Comparison of ENCODE assay signal across 13 mouse cellular contexts in the genomic region with DNA sequence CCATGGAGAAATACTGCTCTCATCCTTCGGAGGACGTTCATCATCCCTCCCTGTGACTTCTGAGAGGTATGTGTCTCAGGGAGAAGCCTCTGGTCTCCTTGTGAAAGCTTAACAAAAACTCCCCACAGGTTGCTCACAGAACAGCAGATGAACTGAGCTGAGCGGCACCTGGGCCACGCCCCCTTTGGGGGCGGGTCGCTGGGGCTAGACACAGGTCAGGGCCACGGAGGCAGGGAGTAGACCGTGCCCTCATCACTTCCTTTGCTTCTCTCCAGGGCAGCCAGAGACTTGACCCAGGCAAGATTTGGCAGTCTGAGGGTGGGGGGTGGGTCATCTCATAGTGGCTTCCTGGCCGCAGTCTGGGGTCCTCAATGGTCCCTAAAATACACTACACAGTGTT. TPM values are rescaled to one million over a fixed set of nuclear protein-coding genes. Genes with fewer than 3 reads are reported as not detected.
DNase-seq lines count a peak whose midpoint lies in the region; ATAC-seq and TF ChIP-seq lines count a peak whose summit lies in the region.
"Had no signal": no experiment of that assay in that cellular context is flagged by ENCODE, and none has a peak within 500 bp of the region (broad histone marks: within the 10 kb centered on the region; RNA-seq: fewer than 3 reads in every experiment).

No protein-coding gene starts in this region.

- H3K36me3 ChIP-seq in hindbrain, embryonic 13.5 days: no peaks in the 10 kb centered on the region
- no peaks in the 10 kb centered on the region for H3K36me3 ChIP-seq in hindbrain, embryonic 11.5 days (ENCODE audit: control insufficient read depth, insufficient read depth, low read length)
- no peaks in the 10 kb centered on the region for H3K36me3 ChIP-seq in midbrain, postnatal 0 days (ENCODE audit: insufficient read depth, low read length)
- no peaks in the 10 kb centered on the region for H3K36me3 ChIP-seq in midbrain, embryonic 14.5 days (ENCODE audit: control insufficient read depth, insufficient read depth, low read length)
- no peaks in the 10 kb centered on the region for H3K36me3 ChIP-seq in liver, postnatal 0 days (replicated peaks; ENCODE audit: insufficient read depth, low read length)
- no peaks in the 10 kb centered on the region for H3K36me3 ChIP-seq in midbrain, embryonic 13.5 days
- H3K36me3 ChIP-seq: heart, embryonic 10.5 days; neural tube, embryonic 12.5 days had no signal

- H3K27me3 ChIP-seq in hindbrain, embryonic 13.5 days: peaks cover 6% of the 10 kb centered on the region; the same call in 1 of the 2 replicates
- no peaks in the 10 kb centered on the region for H3K27me3 ChIP-seq in hindbrain, embryonic 11.5 days (ENCODE audit: control insufficient read depth, insufficient read depth, low read length)
- no peaks in the 10 kb centered on the region for H3K27me3 ChIP-seq in midbrain, postnatal 0 days (ENCODE audit: insufficient read depth, low read length)
- H3K27me3 ChIP-seq in midbrain, embryonic 14.5 days (ENCODE audit: control insufficient read depth, insufficient read depth, low read length): no peaks in the 10 kb centered on the region
- peaks cover 14% of the 10 kb centered on the region for H3K27me3 ChIP-seq in liver, postnatal 0 days (ENCODE audit: insufficient read depth, low read length)
- peaks cover 3% of the 10 kb centered on the region; the same call in 1 of the 2 replicates for H3K27me3 ChIP-seq in midbrain, embryonic 13.5 days
- H3K27me3 ChIP-seq: neural tube, embryonic 12.5 days had no signal

- peak overlapping the region; percentile 36; the same call in 1 of the 2 replicates for H3K9ac ChIP-seq in hindbrain, embryonic 13.5 days
- no peak overlapping the region for H3K9ac ChIP-seq in hindbrain, embryonic 11.5 days (ENCODE audit: low read depth, low read length)
- no peak overlapping the region; the same call in 1 of the 2 replicates for H3K9ac ChIP-seq in midbrain, postnatal 0 days (replicated peaks; ENCODE audit: low read length, poor library complexity, severe bottlenecking)
- H3K9ac ChIP-seq in midbrain, embryonic 14.5 days (replicated peaks; ENCODE audit: low read length): no peak overlapping the region
- no peak overlapping the region for H3K9ac ChIP-seq in liver, postnatal 0 days (replicated peaks)
- no peak overlapping the region for H3K9ac ChIP-seq in midbrain, embryonic 13.5 days (replicated peaks)
- H3K9ac ChIP-seq: neural tube, embryonic 12.5 days had no signal

- TF ChIP-seq EP300 in liver, postnatal 0 days (IDR thresholded peaks at IDR 0.05; ENCODE audit: low read depth): no peak

- H3K4me1 ChIP-seq in hindbrain, embryonic 13.5 days (replicated peaks): peaks cover 25% of the 10 kb centered on the region
- H3K4me1 ChIP-seq in hindbrain, embryonic 11.5 days (replicated peaks; ENCODE audit: control insufficient read depth, insufficient read depth, low read length): 0 out of 2 replicates have a peak, but pooled peaks cover 2% of the 10 kb centered on the region
- peaks cover 2% of the 10 kb centered on the region; the same call in 1 of the 2 replicates for H3K4me1 ChIP-seq in midbrain, postnatal 0 days (ENCODE audit: insufficient read depth, low read length)
- peaks cover 15% of the 10 kb centered on the region; the same call in 1 of the 2 replicates for H3K4me1 ChIP-seq in midbrain, embryonic 14.5 days (ENCODE audit: control insufficient read depth, insufficient read depth, low read length)
- 0 out of 2 replicates have a peak, but pooled peaks cover 2% of the 10 kb centered on the region for H3K4me1 ChIP-seq in liver, postnatal 0 days (ENCODE audit: insufficient read depth)
- H3K4me1 ChIP-seq in midbrain, embryonic 13.5 days (replicated peaks): peaks cover 24% of the 10 kb centered on the region

- DNase-seq in hindbrain, embryonic 11.5 days (ENCODE audit: low spot score): no peak
- no peak for DNase-seq in midbrain, postnatal 0 days (ENCODE audit: low spot score)
- DNase-seq in midbrain, embryonic 14.5 days: no peak
- peak; percentile 69 for DNase-seq in WW6 (ENCODE audit: low read depth, low spot score)
- peak; percentile 35 for DNase-seq in liver, postnatal 0 days
- DNase-seq in layer of hippocampus, postnatal 14 days (ENCODE audit: low spot score in 2 of 2): no peak

- H3K27ac ChIP-seq in hindbrain, embryonic 13.5 days: no peak overlapping the region
- H3K27ac ChIP-seq in hindbrain, embryonic 11.5 days (ENCODE audit: low read depth, low read length): no peak overlapping the region
- H3K27ac ChIP-seq in midbrain, postnatal 0 days (ENCODE audit: low read depth, low read length): no peak overlapping the region
- H3K27ac ChIP-seq in midbrain, embryonic 14.5 days (replicated peaks; ENCODE audit: low read depth, low read length): no peak overlapping the region
- no peak overlapping the region for H3K27ac ChIP-seq in liver, postnatal 0 days (ENCODE audit: low read depth)
- H3K27ac ChIP-seq in midbrain, embryonic 13.5 days: no peak overlapping the region
- H3K27ac ChIP-seq: heart, embryonic 10.5 days; macrophage; neural tube, embryonic 12.5 days had no signal

- TF ChIP-seq CTCF in midbrain, postnatal 0 days (IDR thresholded peaks at IDR 0.05): no peak; the same call in 1 of the 2 replicates
- no peak for TF ChIP-seq CTCF in liver, postnatal 0 days (IDR thresholded peaks at IDR 0.05; ENCODE audit: low read depth)

- no peak overlapping the region for H3K4me2 ChIP-seq in hindbrain, embryonic 13.5 days
- no peak overlapping the region for H3K4me2 ChIP-seq in hindbrain, embryonic 11.5 days (replicated peaks; ENCODE audit: low read depth, low read length)
- peak overlapping the region; percentile 15; the same call in 1 of the 2 replicates for H3K4me2 ChIP-seq in midbrain, postnatal 0 days (ENCODE audit: low read depth, low read length, poor library complexity, severe bottlenecking)
- no peak overlapping the region for H3K4me2 ChIP-seq in midbrain, embryonic 14.5 days (ENCODE audit: low read length)
- no peak overlapping the region for H3K4me2 ChIP-seq in liver, postnatal 0 days (ENCODE audit: low read depth, low read length)
- H3K4me2 ChIP-seq in midbrain, embryonic 13.5 days (replicated peaks): no peak overlapping the region
- H3K4me2 ChIP-seq: neural tube, embryonic 12.5 days had no signal

- no peaks in the 10 kb centered on the region for H3K9me3 ChIP-seq in hindbrain, embryonic 13.5 days
- H3K9me3 ChIP-seq in hindbrain, embryonic 11.5 days (ENCODE audit: control insufficient read depth, low read length): no peaks in the 10 kb centered on the region
- no peaks in the 10 kb centered on the region for H3K9me3 ChIP-seq in midbrain, postnatal 0 days (ENCODE audit: low read length)
- no peaks in the 10 kb centered on the region for H3K9me3 ChIP-seq in midbrain, embryonic 14.5 days (ENCODE audit: control insufficient read depth, low read length)
- no peaks in the 10 kb centered on the region for H3K9me3 ChIP-seq in liver, postnatal 0 days (ENCODE audit: low read length)
- H3K9me3 ChIP-seq in midbrain, embryonic 13.5 days: no peaks in the 10 kb centered on the region
- H3K9me3 ChIP-seq: heart, embryonic 10.5 days; neural tube, embryonic 12.5 days had no signal

- ATAC-seq in hindbrain, embryonic 13.5 days (ENCODE audit: low FRiP score): no peak
- ATAC-seq in hindbrain, embryonic 11.5 days (ENCODE audit: low FRiP score): no peak
- ATAC-seq in midbrain, postnatal 0 days (ENCODE audit: low FRiP score): no peak
- no peak; the same call in 1 of the 2 replicates for ATAC-seq in midbrain, embryonic 14.5 days (ENCODE audit: low FRiP score, low TSS enrichment)
- ATAC-seq in liver, postnatal 0 days: no peak
- no peak for ATAC-seq in midbrain, embryonic 13.5 days
- ATAC-seq: inflammation-experienced regulatory T-cells, adult 6 months had no signal

- H3K4me3 ChIP-seq in hindbrain, embryonic 13.5 days: no peak overlapping the region
- no peak overlapping the region for H3K4me3 ChIP-seq in hindbrain, embryonic 11.5 days (ENCODE audit: low read depth, low read length)
- H3K4me3 ChIP-seq in midbrain, postnatal 0 days (ENCODE audit: low read depth, low read length): no peak overlapping the region
- H3K4me3 ChIP-seq in midbrain, embryonic 14.5 days (replicated peaks; ENCODE audit: low read depth, low read length): no peak overlapping the region
- no peak overlapping the region for H3K4me3 ChIP-seq in liver, postnatal 0 days (ENCODE audit: low read depth, low read length)
- H3K4me3 ChIP-seq in midbrain, embryonic 13.5 days (replicated peaks): no peak overlapping the region
- H3K4me3 ChIP-seq: heart, embryonic 10.5 days; neural tube, embryonic 12.5 days had no signal

- WGBS in hindbrain, embryonic 13.5 days: 14% methylated on average over 9 of the region's 9 CpGs
- whole genome bisulfite sequencing in hindbrain, embryonic 11.5 days: 11% methylated on average over 9 of the region's 9 CpGs
- 11% methylated on average over 9 of the region's 9 CpGs for WGBS in midbrain, postnatal 0 days
- 12% methylated on average over 9 of the region's 9 CpGs for WGBS in midbrain, embryonic 14.5 days
- WGBS in liver, postnatal 0 days (ENCODE audit: insufficient replicate concordance): 15% methylated on average over 9 of the region's 9 CpGs
- 10% methylated on average over 9 of the region's 9 CpGs for WGBS in midbrain, embryonic 13.5 days

RNA-seq across cellular contexts. Expression of a gene that starts 48.4 kb away (rescaled TPM):
- 4.3 and 5.1 TPM in 2 replicates for polyA plus RNA-seq in hindbrain, embryonic 13.5 days (2015; fragmentation: Nextera tagmentation; extraction: Ambion mirVana)
- 0.85 and 1.0 TPM in 2 replicates for polyA plus RNA-seq in hindbrain, embryonic 11.5 days (2014; fragmentation: Nextera tagmentation; extraction: Ambion mirVana)
- 86.7 and 93.5 TPM in 2 replicates for total RNA-seq in midbrain, postnatal 0 days (2014; rRNA removed)
- 17.8 and 18.1 TPM in 2 replicates for polyA plus RNA-seq in midbrain, postnatal 0 days (2015; fragmentation: Nextera tagmentation; extraction: Ambion mirVana)
- polyA plus RNA-seq in midbrain, embryonic 14.5 days (2014; fragmentation: Nextera tagmentation; extraction: Ambion mirVana): 6.4 and 7.2 TPM in 2 replicates
- polyA plus RNA-seq in liver, postnatal 0 days (2015; fragmentation: Nextera tagmentation; extraction: Ambion mirVana): 0.02 and 0.07 TPM in 2 replicates
- total RNA-seq in layer of hippocampus, postnatal 14 days (2021): 100 to 1,000 TPM; 263 to 281 TPM
- polyA plus RNA-seq in midbrain, embryonic 13.5 days (2015; fragmentation: Nextera tagmentation; extraction: Ambion mirVana): 1.6 and 1.7 TPM in 2 replicates
- total RNA-seq: MEL had no signal
- polyA plus RNA-seq: inflammation-experienced regulatory T-cells, adult 6 months had no signal

Comparison
In these comparisons a context has a peak if more than half of its experiments do, and no peak if none do; other contexts are left out.
1. DNase-seq: peak in WW6 (single experiment) and liver, postnatal 0 days (single experiment); none in hindbrain, embryonic 11.5 days (single experiment), midbrain, postnatal 0 days (single experiment), midbrain, embryonic 14.5 days (single experiment) and layer of hippocampus, postnatal 14 days (0 of 2).